8 mouse cellular contexts compared by ENCODE assay signal in genomic region chr3:102203131-102203530, GRCm38 (mm10). TPM values are rescaled to one million over a fixed set of nuclear protein-coding genes. Genes with fewer than 3 reads are reported as not detected.
A peak's percentile ranks its signal among the peaks of the same experiment; 100 is the strongest.
DNase-seq lines count a peak whose midpoint lies in the region; ATAC-seq and TF ChIP-seq lines count a peak whose summit lies in the region.

No protein-coding gene starts in this region.

- H3ac ChIP-seq in myocyte (ENCODE audit: control insufficient read depth, insufficient read length) = no peak overlapping the region

- no peak for TF ChIP-seq POLR2A in myocyte (IDR thresholded peaks at IDR 0.05; ENCODE audit: insufficient read length, low read depth)

- no peak for ATAC-seq in kidney, embryonic 16.5 days (ENCODE audit: low FRiP score, low TSS enrichment)
- ATAC-seq in embryonic facial prominence, embryonic 13.5 days (ENCODE audit: insufficient number of reproducible peaks, insufficient read depth, low FRiP score, low TSS enrichment, low read depth) = no peak
- no peak for ATAC-seq in intestine, embryonic 15.5 days

- no peak for DNase-seq in kidney, postnatal 14 days
- DNase-seq in urinary bladder, postnatal 25 days (ENCODE audit: low spot score) = no peak
- no peak for DNase-seq in cerebellum, postnatal 14 days
- no peak for DNase-seq in natural killer cell, adult 2 months (ENCODE audit: low spot score in 2 of 2)

- peaks cover 43% of the 10 kb centered on the region for H3K4me1 ChIP-seq in kidney, embryonic 16.5 days (ENCODE audit: insufficient read depth, low read length)
- peaks cover 32% of the 10 kb centered on the region for H3K4me1 ChIP-seq in embryonic facial prominence, embryonic 13.5 days
- H3K4me1 ChIP-seq in intestine, embryonic 15.5 days (replicated peaks) = peaks cover 32% of the 10 kb centered on the region

- H3K27me3 ChIP-seq in kidney, embryonic 16.5 days (ENCODE audit: insufficient read depth, low read length) = peaks cover 11% of the 10 kb centered on the region; the same call in 1 of the 2 replicates
- H3K27me3 ChIP-seq in embryonic facial prominence, embryonic 13.5 days = peaks cover 13% of the 10 kb centered on the region
- H3K27me3 ChIP-seq in intestine, embryonic 15.5 days (replicated peaks) = no peaks in the 10 kb centered on the region
- H3K27me3 ChIP-seq in myocyte (ENCODE audit: control insufficient read depth, insufficient read depth, insufficient read length) = no peaks in the 10 kb centered on the region

- peaks cover 44% of the 10 kb centered on the region for H3K79me2 ChIP-seq in myocyte (ENCODE audit: control insufficient read depth, insufficient read depth)

- peak overlapping the region; percentile 88 for H3K9ac ChIP-seq in kidney, embryonic 16.5 days (replicated peaks; ENCODE audit: low read length)
- peak overlapping the region; percentile 84 for H3K9ac ChIP-seq in embryonic facial prominence, embryonic 13.5 days
- peak overlapping the region; percentile 90; the same call in 1 of the 2 replicates for H3K9ac ChIP-seq in intestine, embryonic 15.5 days

- peak overlapping the region; percentile 85 for H3K4me2 ChIP-seq in kidney, embryonic 16.5 days (replicated peaks; ENCODE audit: low read depth, low read length)
- H3K4me2 ChIP-seq in embryonic facial prominence, embryonic 13.5 days = peak overlapping the region; percentile 82
- H3K4me2 ChIP-seq in intestine, embryonic 15.5 days (replicated peaks) = peak overlapping the region; percentile 84
- H3K4me2 ChIP-seq in myocyte (ENCODE audit: low read depth) = peak overlapping the region; percentile 86

- 8% methylated on average over 7 of the region's 7 CpGs for WGBS in kidney, embryonic 16.5 days
- WGBS in embryonic facial prominence, embryonic 13.5 days = 8% methylated on average over 7 of the region's 7 CpGs
- WGBS in intestine, embryonic 15.5 days = 19% methylated on average over 7 of the region's 7 CpGs

- no peaks in the 10 kb centered on the region for H3K36me3 ChIP-seq in kidney, embryonic 16.5 days (ENCODE audit: insufficient read depth, low read length)
- no peaks in the 10 kb centered on the region for H3K36me3 ChIP-seq in embryonic facial prominence, embryonic 13.5 days
- H3K36me3 ChIP-seq in intestine, embryonic 15.5 days = no peaks in the 10 kb centered on the region
- H3K36me3 ChIP-seq in myocyte (ENCODE audit: control insufficient read depth, insufficient read depth) = no peaks in the 10 kb centered on the region

- no peak overlapping the region for H3K27ac ChIP-seq in kidney, embryonic 16.5 days (ENCODE audit: low read length)
- H3K27ac ChIP-seq in embryonic facial prominence, embryonic 13.5 days = no peak overlapping the region
- H3K27ac ChIP-seq in intestine, embryonic 15.5 days = no peak overlapping the region

- H3K4me3 ChIP-seq in kidney, embryonic 16.5 days (ENCODE audit: low read length) = peak overlapping the region; percentile 61
- peak overlapping the region; percentile 76 for H3K4me3 ChIP-seq in embryonic facial prominence, embryonic 13.5 days
- peak overlapping the region; percentile 84 for H3K4me3 ChIP-seq in intestine, embryonic 15.5 days (replicated peaks)
- H3K4me3 ChIP-seq in myocyte = peak overlapping the region; percentile 58

- no peaks in the 10 kb centered on the region; the same call in 1 of the 2 replicates for H3K9me3 ChIP-seq in kidney, embryonic 16.5 days (ENCODE audit: low read length)
- no peaks in the 10 kb centered on the region for H3K9me3 ChIP-seq in embryonic facial prominence, embryonic 13.5 days
- no peaks in the 10 kb centered on the region for H3K9me3 ChIP-seq in intestine, embryonic 15.5 days

TF ChIP-seq in myocyte, 11 proteins besides CTCF, POLR2A, EP300 and RAD21:
- TF ChIP-seq USF1 (IDR thresholded peaks at IDR 0.05; ENCODE audit: low read depth) (no peak), MYOD1 (IDR thresholded peaks at IDR 0.05; ENCODE audit: control insufficient read depth in 1 of 3, insufficient read length in 2 of 3, low read depth in 2 of 3) (no peak), POLR2AphosphoS2 (IDR thresholded peaks at IDR 0.05; ENCODE audit: insufficient read length, low read depth) (no peak), MYOG (IDR thresholded peaks at IDR 0.05; ENCODE audit: control insufficient read depth in 1 of 3, insufficient read depth in 1 of 3, insufficient read length in 2 of 3, low read depth in 2 of 3) (no peak), SRF (IDR thresholded peaks at IDR 0.05; ENCODE audit: control insufficient read depth, insufficient read length, low read depth) (no peak), TCF12 (IDR thresholded peaks at IDR 0.05; ENCODE audit: insufficient read depth, poor library complexity, severe bottlenecking) (no peak), CEBPB (IDR thresholded peaks at IDR 0.05; ENCODE audit: insufficient read depth, poor library complexity, severe bottlenecking) (no peak), MAX (IDR thresholded peaks at IDR 0.05; ENCODE audit: low read depth) (no peak), REST (IDR thresholded peaks at IDR 0.05; ENCODE audit: insufficient read depth, insufficient read length) (no peak), TCF3 (IDR thresholded peaks at IDR 0.05; ENCODE audit: insufficient read length, low read depth) (no peak)

RNA-seq across cellular contexts. Expression of gene Vangl1, which starts 1.4 kb away (rescaled TPM):
- 21.1 and 21.7 TPM in 2 replicates for polyA plus RNA-seq in kidney, embryonic 16.5 days (2015; fragmentation: Nextera tagmentation; extraction: Ambion mirVana)
- 13.9 and 15.4 TPM in 2 replicates for polyA plus RNA-seq in embryonic facial prominence, embryonic 13.5 days (2015; fragmentation: Nextera tagmentation; extraction: Ambion mirVana)
- polyA plus RNA-seq in intestine, embryonic 15.5 days (2015; fragmentation: Nextera tagmentation; extraction: Ambion mirVana) = 15.1 and 17.4 TPM in 2 replicates
- 21.2 TPM for polyA plus RNA-seq in myocyte (2012; fragmentation: generic; extraction: Trizol)
